Mouse (Mus musculus): ENCODE data around the gene Tmem170.

DNA sequence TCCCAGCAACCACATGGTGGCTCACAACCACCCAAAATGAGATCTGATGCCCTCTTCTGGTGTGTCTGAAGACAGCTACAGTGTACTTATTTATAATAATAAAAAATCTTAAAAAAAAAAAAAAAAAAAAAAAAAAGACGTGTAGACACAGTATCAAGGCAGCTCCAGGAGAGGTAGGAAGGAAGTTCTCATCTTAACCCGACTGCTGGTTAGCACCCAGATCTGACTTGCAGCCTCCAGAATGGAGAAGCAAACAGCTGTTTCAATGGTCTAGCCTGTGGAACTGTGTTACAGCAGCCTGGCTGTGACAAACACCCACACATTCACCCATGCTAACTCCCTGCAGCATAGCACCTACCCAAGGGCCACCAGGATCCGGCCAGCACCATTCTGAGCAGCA lies 6.2 kb downstream of the Tmem170 start:
- TF ChIP-seq FLI1 (IDR thresholded peaks at IDR 0.05; ENCODE audit: low read length) (no peak), GATA1 (IDR thresholded peaks at IDR 0.05; ENCODE audit: borderline replicate concordance, low read length) (no peak)
